Mouse (Mus musculus) heart, postnatal 10 days (tissue): ENCODE results near the gene Ttc36. TPM values are rescaled to one million over a fixed set of nuclear protein-coding genes. Genes with fewer than 3 reads are reported as not detected.
"Not testable (repeated sequence)": the region's sequence is repeated elsewhere in the genome, so short reads cannot be mapped to it uniquely, and the experiment has no call there.

Experiments
- DNase-seq, 2 experiments: peaks; one replicate each; pipeline ENCODE4 v3.0.0; 2021
- intact Hi-C: fragments of 180-260 bp; cut with DNase I; formaldehyde crosslinking; loops from one replicate; pipeline ENCODE4 v1.15.1; 2025
- total RNA-seq, 2 experiments: library from RNA; stranded (reverse); gene quantifications; 2 replicates each; pipeline ENCODE4 v1.2.3; 2021

The Ttc36 gene
- total RNA-seq, 2 experiments from 2014 or later: 1.1 to 1.5 TPM

- peak; percentile 95 to 96 for DNase-seq
- intact Hi-C loops: loop anchor here (5.0 kb wide), 2 partner anchors 109 to 194 kb away; partner anchors contain the start of genes Kmt2a and Ube4a
Observed at GRCm38 (mm10) chr9:44772750-44773651, 29.9 kb downstream of the Ttc36 start.

- intact Hi-C loops: loop anchor here (5.0 kb wide), 2 partner anchors 110 to 195 kb away; partner anchors contain the start of genes Kmt2a and Ube4a
- DNase-seq: no peak
Observed at GRCm38 (mm10) chr9:44772392-44772749, 30.5 kb downstream of the Ttc36 start.

- intact Hi-C loops: loop anchor here (5.0 kb wide), 2 partner anchors 111 to 196 kb away; partner anchors contain the start of genes Kmt2a and Ube4a
- DNase-seq: no peak
Observed at GRCm38 (mm10) chr9:44771376-44771775, 31.5 kb downstream of the Ttc36 start.

GRCm38 (mm10) chr9:44768029-44768394 lies 34.9 kb downstream of the Ttc36 start:
- DNase-seq, intact Hi-C loops: not testable (repeated sequence)

- DNase-seq: peak; percentile 88 to 90
- intact Hi-C loops: no loop called here
Observed at GRCm38 (mm10) chr9:44767101-44768028, 35.5 kb downstream of the Ttc36 start, which contains the start of the genes Arcn1 and Ift46. TSS of gene Arcn1 (minus strand) at chr9:44767845. TSS of gene Ift46 (plus strand) at chr9:44767908.

- no peak for DNase-seq
- intact Hi-C loops: no loop called here
Observed at GRCm38 (mm10) chr9:44760873-44761272, 42.0 kb downstream of the Ttc36 start.

Other genes starting within 250 kb of the Ttc36 start
- under 1 TPM; 0.24 to 0.27 TPM for gene Cxcr5, start 241.2 kb downstream of the Ttc36 start, total RNA-seq
- 100 to 1,000 TPM in 1 of 2 experiments, 10 to 100 TPM in 1; 96.2 to 104 TPM for gene Ddx6, start 198.2 kb downstream of the Ttc36 start, total RNA-seq
- not detected for gene Treh, start 129.8 kb downstream of the Ttc36 start, total RNA-seq
- 100 to 1,000 TPM; 127 to 130 TPM for gene Phldb1, start 67.9 kb downstream of the Ttc36 start, total RNA-seq
- 100 to 1,000 TPM; 103 to 114 TPM for gene Arcn1, start 35.2 kb downstream of the Ttc36 start, total RNA-seq
- gene Ift46, start 35.2 kb downstream of the Ttc36 start, total RNA-seq: 10 to 100 TPM; 42.6 to 50.5 TPM
- 1 to 10 TPM; 6.7 to 7.4 TPM for gene Tmem25, start 3.8 kb downstream of the Ttc36 start, total RNA-seq
- 10 to 100 TPM; 25.0 to 30.3 TPM for gene Kmt2a, start 78.2 kb upstream of the Ttc36 start, total RNA-seq
- gene Atp5l, start 117.7 kb upstream of the Ttc36 start, total RNA-seq: 1,000 to 10,000 TPM; 1,370 to 1,379 TPM
- gene Ube4a, start 162.5 kb upstream of the Ttc36 start, total RNA-seq: 10 to 100 TPM; 41.1 to 45.1 TPM
- 1 to 10 TPM; 1.2 to 1.3 TPM for gene Cd3g, start 177.4 kb upstream of the Ttc36 start, total RNA-seq
- gene Cd3d, start 178.7 kb upstream of the Ttc36 start, total RNA-seq: 1 to 10 TPM in 1 of 2 experiments, under 1 TPM in 1; 0.77 to 1.5 TPM
- 1 to 10 TPM; 2.0 to 2.4 TPM for gene Cd3e, start 206.6 kb upstream of the Ttc36 start, total RNA-seq
- 1 to 10 TPM; 1.6 to 2.2 TPM for gene Mpzl2, start 236.7 kb upstream of the Ttc36 start, total RNA-seq